Mouse (Mus musculus) spleen, adult 2 months (tissue): ENCODE results near the gene Slc45a1.

Source experiments
- CTCF ChIP-seq: fragments of 200-500 bp; IDR thresholded peaks from 2 replicates; pipeline ENCODE4 v1.5.1; 2011; ENCODE audit warnings: mild to moderate bottlenecking, inconsistent platforms; ENCODE audit not compliant: insufficient read depth, insufficient read length, insufficient replicate concordance; ENCODE audit errors: extremely low read depth
- POLR2A ChIP-seq: fragments of 200-500 bp; IDR thresholded peaks from 2 replicates; pipeline ENCODE4 v1.6.1; 2011; ENCODE audit warnings: low read depth, low read length, inconsistent platforms

DNA sequence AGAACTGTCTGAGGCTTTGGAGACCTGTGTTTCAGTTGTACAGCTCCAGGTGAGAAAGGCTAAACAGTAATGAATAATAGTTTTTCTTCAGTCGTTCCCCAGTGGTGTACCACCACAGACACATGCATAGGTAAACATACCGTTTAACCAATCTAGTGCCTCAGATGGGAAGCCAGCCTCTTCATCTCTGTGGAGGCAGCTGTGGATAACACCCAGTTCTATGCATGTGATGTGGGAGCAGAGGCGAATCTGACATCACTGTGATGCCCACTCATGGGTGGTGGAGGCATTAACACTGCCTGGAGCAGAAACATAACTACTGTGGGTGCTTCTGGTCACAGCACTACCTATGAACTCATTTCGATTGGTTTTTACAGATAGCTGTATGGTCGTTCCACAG is 56.0 kb downstream of the Slc45a1 start:
- TF ChIP-seq CTCF (no peak), POLR2A (no peak)
